Mouse (Mus musculus) bone marrow macrophage, adult 2 months (primary cell): Measurements from ENCODE around the gene Gsta4. TPM values are rescaled to one million over a fixed set of nuclear protein-coding genes. Genes with fewer than 3 reads are reported as not detected.

Source experiments
- H3K27ac ChIP-seq: 2 replicates; pipeline ENCODE4 v1.5.1; 2012; ENCODE audit warnings: low read depth, low read length; ENCODE audit not compliant: insufficient read depth
- H3K4me1 ChIP-seq: 2 replicates; pipeline ENCODE4 v1.6.1; 2012; ENCODE audit warnings: low read length; ENCODE audit not compliant: control insufficient read depth, insufficient read depth
- H3K4me3 ChIP-seq: 2 replicates; pipeline ENCODE4 v1.5.1; 2012; ENCODE audit warnings: mild to moderate bottlenecking, low read length, moderate library complexity; ENCODE audit not compliant: insufficient read depth
- CTCF ChIP-seq: IDR thresholded peaks from 2 replicates; pipeline ENCODE4 v1.5.1; 2012; ENCODE audit warnings: low read depth, mild to moderate bottlenecking, low read length, moderate library complexity
- POLR2A ChIP-seq: IDR thresholded peaks from 2 replicates; pipeline ENCODE4 v1.6.1; 2012; ENCODE audit warnings: mild to moderate bottlenecking, low read depth, low read length, borderline replicate concordance
- polyA plus RNA-seq: library from polyadenylated mRNA; stranded (reverse); fragments of >200 nt; gene quantifications from 2 replicates; pipeline ENCODE4 v1.2.4, GENCODE M21; 2012; ENCODE audit not compliant: missing spikeins, insufficient read depth, insufficient read length

The Gsta4 gene
- polyA plus RNA-seq, 1 experiment, result not detected

- no peak overlapping the region for H3K4me3 ChIP-seq
- no peak for TF ChIP-seq POLR2A
- TF ChIP-seq CTCF, result no peak
- no peak overlapping the region for H3K27ac ChIP-seq
- no peaks in the 10 kb centered on the region for H3K4me1 ChIP-seq
Measured at GRCm38 (mm10) chr9:78204194-78204593, 21.6 kb downstream of the Gsta4 start.

GRCm38 (mm10) chr9:78208956-78209355, 26.4 kb downstream of the Gsta4 start:
- H3K4me3 ChIP-seq, result no peak overlapping the region
- no peak for TF ChIP-seq CTCF
- TF ChIP-seq POLR2A, result no peak
- no peaks in the 10 kb centered on the region for H3K4me1 ChIP-seq
- H3K27ac ChIP-seq, result no peak overlapping the region

DNA sequence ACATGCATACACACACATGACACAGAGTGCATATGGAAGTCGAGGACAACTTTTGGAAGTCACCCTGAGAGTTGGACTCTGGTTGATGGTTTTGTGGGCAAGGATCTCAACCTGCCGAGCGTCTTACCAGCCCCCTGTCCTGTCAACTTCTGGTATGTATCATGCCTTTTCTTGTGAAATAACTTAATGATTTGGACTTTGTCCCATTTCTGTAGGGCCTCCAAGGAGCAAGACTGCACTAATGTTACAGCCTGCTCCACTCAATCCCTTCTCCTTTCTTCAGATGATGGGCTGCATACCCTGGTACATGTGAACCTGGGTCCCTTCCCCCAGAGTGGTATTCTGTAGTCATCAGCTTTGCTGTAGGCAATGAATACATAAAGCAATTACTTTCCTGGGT, 27.5 kb downstream of the Gsta4 start:
- no peak overlapping the region for H3K27ac ChIP-seq
- no peaks in the 10 kb centered on the region for H3K4me1 ChIP-seq
- no peak overlapping the region for H3K4me3 ChIP-seq
- no peak for TF ChIP-seq POLR2A
- no peak for TF ChIP-seq CTCF

DNA sequence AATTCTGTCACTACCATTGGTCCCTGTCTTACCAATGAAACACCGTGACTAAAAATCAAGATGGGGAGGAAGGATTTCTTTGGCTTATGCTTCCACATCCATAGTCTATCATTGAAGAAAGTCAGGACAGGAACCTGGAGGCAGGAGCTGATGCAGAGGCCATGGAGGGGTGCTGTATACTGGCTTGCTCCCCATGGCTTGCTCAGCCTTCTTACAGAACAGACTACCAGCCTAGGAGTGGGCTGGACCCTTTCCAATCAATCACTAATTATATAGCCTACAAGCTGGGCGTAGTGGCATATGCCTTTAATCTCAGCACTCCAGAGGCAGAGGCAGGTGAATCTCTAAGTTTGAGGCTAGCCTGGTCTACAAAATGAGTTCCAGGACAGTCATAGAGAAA, 28.2 kb downstream of the Gsta4 start:
- no peak overlapping the region for H3K27ac ChIP-seq
- H3K4me1 ChIP-seq, result no peaks in the 10 kb centered on the region
- H3K4me3 ChIP-seq, result no peak overlapping the region
- TF ChIP-seq CTCF (no peak), POLR2A (no peak)

DNA sequence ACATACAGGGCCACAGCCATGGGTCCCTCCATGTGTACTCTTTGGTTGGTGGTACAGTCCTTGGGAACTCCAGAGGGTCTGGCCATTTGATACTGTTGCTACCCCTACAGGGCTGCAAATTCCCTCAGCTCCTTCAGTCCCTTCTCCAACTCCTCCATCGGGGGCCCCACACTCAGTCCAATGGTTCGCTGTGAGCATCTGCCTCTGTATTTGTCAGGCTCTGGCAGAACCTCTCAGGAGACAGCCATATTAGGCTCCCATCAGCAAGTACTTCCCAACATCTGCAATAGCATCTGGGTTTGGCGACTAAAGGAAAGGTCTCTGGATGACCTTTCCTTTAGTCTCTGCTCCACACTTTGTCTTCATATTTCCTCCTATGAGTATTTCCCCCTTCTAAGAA, 28.9 kb downstream of the Gsta4 start:
- Histone ChIP-seq H3K4me3 (no peak overlapping the region), H3K27ac (no peak overlapping the region), H3K4me1 (no peaks in the 10 kb centered on the region)
- TF ChIP-seq POLR2A, result no peak
- TF ChIP-seq CTCF, result no peak

GRCm38 (mm10) chr9:78212341-78213049, 29.9 kb downstream of the Gsta4 start:
- Histone ChIP-seq H3K4me1 (no peaks in the 10 kb centered on the region), H3K4me3 (no peak overlapping the region), H3K27ac (no peak overlapping the region)
- no peak for TF ChIP-seq POLR2A
- no peak for TF ChIP-seq CTCF

DNA sequence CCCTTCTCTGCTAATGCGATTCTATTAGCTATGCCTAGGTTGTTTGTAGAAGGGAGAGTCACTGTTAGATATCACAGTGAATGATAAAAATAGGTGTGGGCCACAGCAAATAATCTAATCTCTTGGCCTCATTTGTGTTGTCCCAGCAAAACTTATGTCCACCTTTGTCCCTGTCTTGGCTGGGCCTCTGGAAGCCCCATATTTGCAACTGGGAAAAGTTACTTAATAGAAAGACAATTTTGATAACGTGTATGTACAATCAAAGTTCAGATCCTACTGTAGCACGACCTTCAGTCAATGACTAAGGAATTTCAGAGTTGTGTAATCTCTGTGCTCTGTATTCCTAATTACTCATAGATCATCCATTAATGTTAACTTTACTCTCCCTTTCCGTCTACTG, 34.5 kb downstream of the Gsta4 start:
- no peaks in the 10 kb centered on the region for H3K4me1 ChIP-seq
- no peak for TF ChIP-seq CTCF
- TF ChIP-seq POLR2A, result no peak
- no peak overlapping the region for H3K4me3 ChIP-seq
- no peak overlapping the region for H3K27ac ChIP-seq

DNA sequence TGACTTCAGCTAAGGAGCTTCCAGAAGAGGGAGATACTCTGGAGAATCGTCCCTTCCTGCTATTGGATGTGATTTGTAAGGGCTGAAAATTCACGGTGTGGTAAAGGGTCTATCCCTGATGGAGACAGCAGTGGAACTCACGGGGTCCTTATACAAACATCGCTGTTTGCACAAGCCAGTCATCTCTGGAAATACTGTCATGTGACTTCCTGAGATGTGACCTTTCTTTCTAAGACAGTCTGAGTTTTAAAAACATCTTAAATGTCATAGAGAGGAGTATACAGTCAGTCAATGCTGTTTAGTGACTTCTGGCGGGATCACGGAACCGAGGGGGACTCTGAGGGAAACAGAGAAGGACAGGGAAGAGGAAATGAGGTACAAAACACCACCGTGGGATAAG, 40.0 kb downstream of the Gsta4 start:
- H3K4me3 ChIP-seq, result no peak overlapping the region
- TF ChIP-seq POLR2A (no peak), CTCF (no peak)

DNA sequence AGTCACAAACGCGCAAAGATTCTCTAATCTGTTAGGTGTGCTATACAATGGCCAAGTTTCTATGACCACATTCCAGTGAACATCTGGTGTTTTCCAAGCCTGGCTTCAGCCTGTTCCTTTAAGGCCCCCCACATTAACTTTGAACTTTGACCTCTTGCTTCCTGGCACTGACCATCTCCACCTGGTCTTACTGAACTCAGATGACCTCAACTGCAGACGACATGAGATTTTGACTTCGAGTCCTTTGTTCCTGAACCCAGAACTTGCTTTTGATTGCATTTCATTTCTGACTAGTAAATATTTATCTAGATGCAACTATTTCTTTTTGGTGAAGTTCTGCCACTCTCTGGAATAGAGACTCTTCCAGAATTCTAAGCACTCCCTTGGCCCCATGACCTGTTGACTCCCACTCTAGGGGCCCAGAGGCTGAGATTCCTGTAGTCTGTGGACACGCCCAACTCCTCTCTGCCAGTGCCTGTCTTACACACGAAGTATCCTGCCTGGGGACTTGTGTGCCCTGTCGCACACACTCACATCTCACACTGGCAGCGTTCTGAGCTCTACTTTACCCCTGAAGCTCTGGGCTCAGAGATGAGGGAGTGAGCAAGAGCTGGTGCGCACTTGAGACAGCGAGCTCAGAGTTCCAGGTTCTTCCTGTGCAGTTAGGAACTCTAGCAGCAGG, 40.8 kb downstream of the Gsta4 start:
- Histone ChIP-seq H3K27ac (no peak overlapping the region), H3K4me1 (peaks cover 6% of the 10 kb centered on the region), H3K4me3 (no peak overlapping the region)
- TF ChIP-seq POLR2A (no peak), CTCF (no peak)

More for the DNA sequence above, 40.0 kb downstream of the Gsta4 start:
- H3K27ac ChIP-seq, result no peak overlapping the region
- H3K4me1 ChIP-seq, result peaks cover 6% of the 10 kb centered on the region

DNA sequence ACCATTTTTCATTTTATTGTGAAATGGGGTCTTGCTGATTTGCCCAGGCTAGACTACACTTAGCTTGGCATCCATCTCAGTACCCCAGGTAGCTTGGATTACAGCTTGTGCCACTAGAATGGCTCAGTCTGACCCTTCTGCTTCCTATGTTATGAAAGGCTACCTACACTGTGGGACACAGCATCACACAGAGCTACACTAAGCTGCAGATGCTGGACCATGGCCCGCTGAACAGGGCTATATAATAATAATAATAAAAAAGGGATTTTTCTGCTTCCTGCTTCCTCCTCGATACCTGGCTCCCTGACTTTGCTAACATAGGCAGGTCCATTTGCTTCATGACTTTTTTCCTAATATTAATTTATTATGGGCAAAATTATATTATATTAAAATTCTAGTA, 41.8 kb downstream of the Gsta4 start:
- peaks cover 6% of the 10 kb centered on the region for H3K4me1 ChIP-seq
- TF ChIP-seq POLR2A (no peak), CTCF (no peak)
- no peak overlapping the region for H3K4me3 ChIP-seq
- no peak overlapping the region for H3K27ac ChIP-seq

DNA sequence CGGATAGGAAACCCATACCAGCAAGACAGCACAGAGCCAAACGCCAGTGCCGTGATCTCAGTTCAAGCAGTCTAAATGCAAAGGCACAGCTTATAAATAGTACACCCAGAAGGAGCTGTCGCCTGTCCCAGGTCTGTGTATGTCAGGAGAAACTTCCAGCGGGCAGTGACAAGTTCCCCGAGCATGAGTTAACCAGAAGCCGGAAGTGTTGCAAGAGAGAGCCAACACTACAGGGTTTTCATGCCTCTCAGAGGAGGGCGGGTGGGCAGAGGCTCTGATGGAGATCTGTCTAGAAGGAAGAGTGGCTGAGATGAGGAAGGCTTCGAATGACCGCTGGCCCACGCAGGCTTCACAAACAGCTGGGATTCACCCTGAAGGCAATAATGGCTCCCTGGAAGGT, 42.7 kb downstream of the Gsta4 start:
- Histone ChIP-seq H3K27ac (no peak overlapping the region), H3K4me1 (peaks cover 6% of the 10 kb centered on the region), H3K4me3 (no peak overlapping the region)
- TF ChIP-seq CTCF (no peak), POLR2A (no peak)
